Mouse (Mus musculus): ENCODE measurements around the gene Itpkb.

GRCm38 (mm10) chr1:180403694-180404606 is 73.7 kb downstream of the Itpkb start:
- TF ChIP-seq CTCF (conservative IDR thresholded peaks at IDR 0.05 in 1 of 2, IDR thresholded peaks at IDR 0.05 in 1 of 2; ENCODE audit: low read depth in 2 of 2, low read length in 2 of 2) (no peak), RAD21 (IDR thresholded peaks at IDR 0.05; ENCODE audit: low read depth, low read length) (no peak; the same call in 1 of the 2 replicates), USF1 (IDR thresholded peaks at IDR 0.05; ENCODE audit: low read depth, low read length) (no peak), MAX (IDR thresholded peaks at IDR 0.05; ENCODE audit: low read length) (peak; percentile 23; the same call in 1 of the 2 replicates), ZC3H11A (IDR thresholded peaks at IDR 0.05; ENCODE audit: low read depth, low read length) (no peak)

Data from CH12.LX (cell line).